Mouse (Mus musculus): Measurements from ENCODE around the gene Hpcal1. TPM values are rescaled to one million over a fixed set of nuclear protein-coding genes. Genes with fewer than 3 reads are reported as not detected.
"Not testable (repeated sequence)": the region's sequence is repeated elsewhere in the genome, so short reads cannot be mapped to it uniquely, and the experiment has no call there.

The Hpcal1 gene
- total RNA-seq, 2 experiments from 2014 or later: 54.9 to 65.3 TPM

GRCm38 (mm10) chr12:17736859-17737577 is 46.4 kb downstream of the Hpcal1 start:
- no peak for DNase-seq (ENCODE audit: extremely low spot score in 1 of 2, low spot score in 1 of 2)

GRCm38 (mm10) chr12:17737808-17738207 is 47.2 kb downstream of the Hpcal1 start:
- DNase-seq (ENCODE audit: extremely low spot score in 1 of 2, low spot score in 1 of 2): no peak

GRCm38 (mm10) chr12:17738473-17738872 is 47.8 kb downstream of the Hpcal1 start:
- no peak for DNase-seq (ENCODE audit: extremely low spot score in 1 of 2, low spot score in 1 of 2)

- DNase-seq (ENCODE audit: extremely low spot score in 1 of 2, low spot score in 1 of 2): no peak
Observed at GRCm38 (mm10) chr12:17740226-17740625, 49.6 kb downstream of the Hpcal1 start.

GRCm38 (mm10) chr12:17741637-17742364 is 51.1 kb downstream of the Hpcal1 start:
- peak in 1 of 2 experiments; percentile 34 for DNase-seq (ENCODE audit: extremely low spot score in 1 of 2, low spot score in 1 of 2)

- DNase-seq (ENCODE audit: extremely low spot score in 1 of 2, low spot score in 1 of 2): no peak
Observed at GRCm38 (mm10) chr12:17742571-17743321, 52.1 kb downstream of the Hpcal1 start.

- no peak for DNase-seq (ENCODE audit: extremely low spot score in 1 of 2, low spot score in 1 of 2)
Observed at GRCm38 (mm10) chr12:17745431-17745830, 54.8 kb downstream of the Hpcal1 start.

GRCm38 (mm10) chr12:17746725-17747124 is 56.1 kb downstream of the Hpcal1 start:
- DNase-seq (ENCODE audit: extremely low spot score in 1 of 2, low spot score in 1 of 2): no peak

- DNase-seq (ENCODE audit: extremely low spot score in 1 of 2, low spot score in 1 of 2): no peak
Observed at GRCm38 (mm10) chr12:17747191-17748154, 56.8 kb downstream of the Hpcal1 start.

- no peak for DNase-seq (ENCODE audit: extremely low spot score in 1 of 2, low spot score in 1 of 2)
Observed at GRCm38 (mm10) chr12:17748155-17748529, 57.5 kb downstream of the Hpcal1 start.

- no peak for DNase-seq (ENCODE audit: extremely low spot score in 1 of 2, low spot score in 1 of 2)
Observed at GRCm38 (mm10) chr12:17749784-17750183, 59.1 kb downstream of the Hpcal1 start.

GRCm38 (mm10) chr12:17750500-17750899 is 59.8 kb downstream of the Hpcal1 start:
- no peak for DNase-seq (ENCODE audit: extremely low spot score in 1 of 2, low spot score in 1 of 2)

- no peak for DNase-seq (ENCODE audit: extremely low spot score in 1 of 2, low spot score in 1 of 2)
Observed at GRCm38 (mm10) chr12:17752828-17753227, 62.2 kb downstream of the Hpcal1 start.

- no peak for DNase-seq (ENCODE audit: extremely low spot score in 1 of 2, low spot score in 1 of 2)
Observed at GRCm38 (mm10) chr12:17754771-17755170, 64.1 kb downstream of the Hpcal1 start.

GRCm38 (mm10) chr12:17756891-17757290 is 66.2 kb downstream of the Hpcal1 start:
- DNase-seq (ENCODE audit: extremely low spot score in 1 of 2, low spot score in 1 of 2): no peak

GRCm38 (mm10) chr12:17762286-17762933 is 71.8 kb downstream of the Hpcal1 start:
- no peak for DNase-seq (ENCODE audit: extremely low spot score in 1 of 2, low spot score in 1 of 2)

GRCm38 (mm10) chr12:17763054-17763453 is 72.4 kb downstream of the Hpcal1 start:
- DNase-seq (ENCODE audit: extremely low spot score in 1 of 2, low spot score in 1 of 2): no peak

- no peak for DNase-seq (ENCODE audit: extremely low spot score in 1 of 2, low spot score in 1 of 2)
Observed at GRCm38 (mm10) chr12:17764005-17764404, 73.3 kb downstream of the Hpcal1 start.

- DNase-seq (ENCODE audit: extremely low spot score in 1 of 2, low spot score in 1 of 2): not testable (repeated sequence)
Observed at GRCm38 (mm10) chr12:17767567-17767966, 76.9 kb downstream of the Hpcal1 start.

All from layer of hippocampus, postnatal 25 days (tissue).